Mouse (Mus musculus): Measurements from ENCODE around the gene P4ha3.

DNA sequence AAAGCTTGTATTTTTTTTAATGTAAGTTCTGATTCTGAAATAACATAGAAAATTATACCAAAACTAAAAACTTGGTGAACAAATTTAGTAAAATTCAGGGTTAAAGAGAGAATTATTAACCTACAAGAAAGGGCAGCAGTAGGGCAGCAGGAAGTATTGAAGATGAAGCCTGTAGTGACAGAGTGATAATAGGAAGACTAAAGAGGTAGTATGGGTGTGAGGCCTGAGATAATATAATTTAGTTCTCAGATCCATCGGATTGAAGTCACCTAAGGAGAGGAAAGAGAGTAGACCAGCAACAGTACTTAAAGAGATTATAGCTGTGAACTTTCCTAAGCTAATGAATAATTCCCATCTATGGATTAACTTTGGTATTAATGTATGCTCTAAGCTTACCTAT lies 42.3 kb upstream of the P4ha3 start:
- no peak for TF ChIP-seq HCFC1 (IDR thresholded peaks at IDR 0.05; ENCODE audit: borderline replicate concordance, insufficient read depth, low read length)
- no peak for TF ChIP-seq ZNF384 (IDR thresholded peaks at IDR 0.05; ENCODE audit: low read depth, low read length)
- no peak for TF ChIP-seq ZC3H11A (IDR thresholded peaks at IDR 0.05; ENCODE audit: borderline replicate concordance, low read depth, low read length)
- TF ChIP-seq MAFK (IDR thresholded peaks at IDR 0.05; ENCODE audit: insufficient read depth, low read depth, low read length) = no peak
